Mouse (Mus musculus): Measurements from ENCODE around the gene Mrpl51. TPM values are rescaled to one million over a fixed set of nuclear protein-coding genes. Genes with fewer than 3 reads are reported as not detected.

The Mrpl51 gene
- polyA plus RNA-seq, 1 experiment from 2014 or later: 160 TPM

DNA sequence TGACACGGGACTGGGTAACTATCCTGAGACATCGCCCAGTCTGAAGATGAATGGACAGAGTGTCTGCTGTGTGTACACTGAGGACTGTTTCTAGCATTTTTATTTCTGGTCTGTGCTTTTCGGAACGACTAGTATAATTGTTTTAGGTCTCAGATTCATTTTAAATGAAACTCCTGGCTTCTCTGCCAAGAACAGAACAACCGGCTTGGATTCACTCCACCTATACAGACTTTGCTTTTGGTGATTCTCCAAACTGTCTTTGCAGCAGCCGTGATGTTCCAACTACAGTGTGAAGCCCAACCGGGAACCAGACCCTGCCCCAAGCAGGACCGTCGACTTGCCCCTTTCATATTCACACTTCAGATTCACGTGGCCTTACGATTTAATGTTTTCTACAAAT lies 26.3 kb downstream of the Mrpl51 start:
- Histone ChIP-seq H3K4me2 (no peak overlapping the region), H3K4me3 (replicated peaks) (no peak overlapping the region), H3K9me3 (replicated peaks) (no peaks in the 10 kb centered on the region), H3K27ac (replicated peaks) (no peak overlapping the region), H3K36me3 (replicated peaks) (peaks cover 10% of the 10 kb centered on the region; the same call in 1 of the 2 replicates), H3K9ac (no peak overlapping the region), H3K4me1 (replicated peaks) (peaks cover 24% of the 10 kb centered on the region), H3K27me3 (peaks cover 11% of the 10 kb centered on the region)
- WGBS (ENCODE audit: insufficient replicate concordance): 85% methylated on average over 11 of the region's 11 CpGs
- ATAC-seq (ENCODE audit: insufficient read depth): no peak

- no peak overlapping the region for H3K27ac ChIP-seq (replicated peaks)
- H3K27me3 ChIP-seq: peaks cover under 1% of the 10 kb centered on the region
- no peaks in the 10 kb centered on the region for H3K9me3 ChIP-seq (replicated peaks)
- peaks cover 24% of the 10 kb centered on the region for H3K4me1 ChIP-seq (replicated peaks)
- peaks cover 14% of the 10 kb centered on the region; the same call in 1 of the 2 replicates for H3K36me3 ChIP-seq (replicated peaks)
- H3K4me2 ChIP-seq: no peak overlapping the region
- ATAC-seq (ENCODE audit: insufficient read depth): no peak
- no peak overlapping the region for H3K4me3 ChIP-seq (replicated peaks)
- WGBS (ENCODE audit: insufficient replicate concordance): 68% methylated on average over 4 of the region's 4 CpGs
- H3K9ac ChIP-seq: no peak overlapping the region
Observed at GRCm38 (mm10) chr6:125218963-125219362, 27.4 kb downstream of the Mrpl51 start.

DNA sequence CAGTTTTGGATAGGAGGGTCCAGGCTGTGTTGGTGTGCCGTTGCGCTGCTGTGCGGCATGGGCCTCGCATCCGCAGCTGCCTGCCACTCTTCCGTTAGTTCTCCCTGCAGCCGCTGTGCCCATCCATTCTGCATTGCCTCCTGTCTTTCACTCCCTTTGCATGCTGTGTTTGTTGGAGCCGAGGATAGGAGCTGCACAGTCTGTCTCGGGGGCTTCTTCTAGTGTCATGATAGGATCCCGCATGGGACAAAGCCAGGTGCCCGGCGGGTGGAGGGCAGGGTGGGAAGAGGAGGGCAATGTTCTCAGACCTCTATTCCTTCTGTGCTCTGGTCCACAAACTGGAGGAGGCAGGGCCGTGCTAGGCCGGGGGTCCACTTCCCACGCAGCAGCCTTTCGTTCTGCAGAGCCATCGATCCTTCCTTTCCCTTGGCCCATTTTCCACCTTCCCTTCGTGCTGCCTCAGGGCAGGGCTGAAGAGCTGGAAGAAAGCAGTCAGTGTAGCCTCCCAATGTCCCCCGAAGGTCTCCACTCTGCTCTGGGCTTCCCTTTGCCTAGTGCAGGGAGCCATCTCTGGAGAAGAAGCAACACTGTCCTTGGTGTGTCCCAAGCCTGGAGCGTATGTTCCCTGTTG lies 29.6 kb downstream of the Mrpl51 start:
- 79% methylated on average over 20 of the region's 20 CpGs for WGBS (ENCODE audit: insufficient replicate concordance)
- Histone ChIP-seq H3K27ac (replicated peaks) (no peak overlapping the region), H3K4me1 (replicated peaks) (peaks cover 13% of the 10 kb centered on the region), H3K9me3 (replicated peaks) (no peaks in the 10 kb centered on the region), H3K4me3 (replicated peaks) (no peak overlapping the region), H3K4me2 (no peak overlapping the region), H3K27me3 (no peaks in the 10 kb centered on the region), H3K36me3 (replicated peaks) (peaks cover 30% of the 10 kb centered on the region), H3K9ac (no peak overlapping the region)
- ATAC-seq (ENCODE audit: insufficient read depth): no peak

- 48% methylated on average over 2 of the region's 2 CpGs for WGBS (ENCODE audit: insufficient replicate concordance)
- Histone ChIP-seq H3K4me3 (replicated peaks) (no peak overlapping the region), H3K27ac (replicated peaks) (no peak overlapping the region), H3K36me3 (replicated peaks) (peaks cover 35% of the 10 kb centered on the region), H3K27me3 (no peaks in the 10 kb centered on the region), H3K4me1 (replicated peaks) (peaks cover 4% of the 10 kb centered on the region), H3K9me3 (replicated peaks) (no peaks in the 10 kb centered on the region), H3K4me2 (no peak overlapping the region), H3K9ac (no peak overlapping the region)
- ATAC-seq (ENCODE audit: insufficient read depth): no peak
Observed at GRCm38 (mm10) chr6:125222146-125222545, 30.5 kb downstream of the Mrpl51 start.

GRCm38 (mm10) chr6:125222577-125222976 lies 31.0 kb downstream of the Mrpl51 start:
- Histone ChIP-seq H3K36me3 (replicated peaks) (peaks cover 38% of the 10 kb centered on the region), H3K4me2 (no peak overlapping the region), H3K27me3 (no peaks in the 10 kb centered on the region), H3K27ac (replicated peaks) (no peak overlapping the region), H3K4me3 (replicated peaks) (no peak overlapping the region), H3K9ac (no peak overlapping the region), H3K4me1 (replicated peaks) (peaks cover 4% of the 10 kb centered on the region; the same call in 1 of the 2 replicates), H3K9me3 (replicated peaks) (no peaks in the 10 kb centered on the region)
- no peak for ATAC-seq (ENCODE audit: insufficient read depth)
- WGBS (ENCODE audit: insufficient replicate concordance): 65% methylated on average over 3 of the region's 3 CpGs

- Histone ChIP-seq H3K36me3 (replicated peaks) (peaks cover 32% of the 10 kb centered on the region), H3K9me3 (replicated peaks) (no peaks in the 10 kb centered on the region), H3K27me3 (no peaks in the 10 kb centered on the region), H3K9ac (no peak overlapping the region), H3K4me3 (replicated peaks) (no peak overlapping the region), H3K4me1 (replicated peaks) (peaks cover 2% of the 10 kb centered on the region), H3K27ac (replicated peaks) (no peak overlapping the region), H3K4me2 (no peak overlapping the region)
- no peak for ATAC-seq (ENCODE audit: insufficient read depth)
- WGBS (ENCODE audit: insufficient replicate concordance): 72% methylated on average over 5 of the region's 5 CpGs
Observed at GRCm38 (mm10) chr6:125225518-125226115, 34.0 kb downstream of the Mrpl51 start.

DNA sequence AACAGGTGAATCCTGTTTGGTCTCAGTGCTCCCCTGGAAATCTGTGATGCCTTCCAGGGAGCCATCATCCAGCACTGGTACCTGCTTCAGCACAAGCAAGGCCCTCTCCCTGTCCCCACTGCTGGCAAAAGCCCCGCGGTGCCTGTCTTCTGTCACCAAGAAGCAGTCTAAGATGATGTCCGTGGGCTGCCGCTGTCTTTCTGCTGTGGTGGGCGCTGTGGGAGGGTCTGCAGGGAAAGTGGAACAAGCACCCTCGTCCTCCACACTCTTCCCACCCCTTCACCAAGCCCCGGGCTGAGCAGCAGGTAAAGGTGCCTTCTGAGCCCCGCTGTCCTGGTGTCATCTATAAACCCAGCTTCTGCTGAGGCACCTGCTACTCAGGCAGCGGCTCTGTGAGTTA lies 39.0 kb downstream of the Mrpl51 start:
- H3K9ac ChIP-seq: peak overlapping the region; percentile 62; the same call in 1 of the 2 replicates
- 0 out of 2 replicates have a peak, but pooled peaks cover 10% of the 10 kb centered on the region for H3K36me3 ChIP-seq (replicated peaks)
- H3K4me1 ChIP-seq (replicated peaks): peaks cover 35% of the 10 kb centered on the region
- H3K4me3 ChIP-seq (replicated peaks): peak overlapping the region; percentile 66
- H3K27ac ChIP-seq (replicated peaks): no peak overlapping the region; the same call in 1 of the 2 replicates
- H3K9me3 ChIP-seq (replicated peaks): no peaks in the 10 kb centered on the region
- ATAC-seq (ENCODE audit: insufficient read depth): no peak
- 66% methylated on average over 9 of the region's 9 CpGs for WGBS (ENCODE audit: insufficient replicate concordance)
- H3K4me2 ChIP-seq: peak overlapping the region; percentile 86
- H3K27me3 ChIP-seq: no peaks in the 10 kb centered on the region

DNA sequence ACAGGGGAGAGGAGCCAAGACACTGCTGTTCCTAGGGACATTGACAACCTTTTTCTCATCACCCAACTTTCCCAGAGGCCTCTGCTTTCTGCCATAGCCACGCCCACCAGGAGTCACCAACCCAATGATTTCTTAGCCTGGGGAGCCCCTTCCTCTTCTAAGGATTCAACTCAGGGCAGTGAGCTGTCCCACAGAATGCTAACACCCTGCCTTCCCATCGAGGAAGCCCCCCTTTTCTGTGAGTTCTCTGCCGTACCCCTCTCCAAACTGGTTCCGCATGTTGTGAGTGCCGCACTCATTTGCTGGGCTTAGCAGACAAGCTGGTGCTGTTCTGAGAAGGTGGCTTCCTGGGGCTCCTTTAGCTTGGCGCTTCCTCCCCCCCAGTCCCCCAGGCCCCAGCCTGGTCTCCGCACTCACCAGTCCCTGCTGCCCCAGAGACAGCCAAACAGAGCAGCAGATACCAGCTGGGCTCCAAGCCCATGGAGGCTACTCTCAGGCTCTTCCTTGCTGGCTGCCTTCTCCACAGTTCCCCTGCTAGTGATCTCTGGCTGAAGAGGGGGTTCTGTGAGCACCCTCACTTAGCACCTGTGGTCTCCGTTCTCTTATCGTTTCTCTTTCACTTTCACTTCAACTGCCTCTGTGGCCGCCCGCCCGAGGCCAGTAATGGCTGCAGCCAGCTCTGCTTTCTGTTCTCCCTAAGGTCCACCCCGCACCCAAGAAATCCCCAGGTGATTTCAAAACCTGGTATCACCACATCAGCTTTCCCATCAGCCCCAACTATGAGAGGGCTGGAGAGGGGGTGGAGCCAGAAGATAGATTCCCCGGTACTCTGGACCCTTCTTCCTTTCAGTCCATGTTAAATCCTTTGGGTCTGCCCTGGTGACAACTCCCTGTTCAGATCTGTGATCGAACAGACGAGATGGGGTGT lies 39.8 kb downstream of the Mrpl51 start, which contains the start of gene Tapbpl:
Tapbpl (minus strand) TSS at position 744 of the 928 bp plus-strand sequence.
- under 1% methylated on average over 16 of the region's 16 CpGs for WGBS (ENCODE audit: insufficient replicate concordance)

GRCm38 (mm10) chr6:125232045-125232437 lies 40.4 kb downstream of the Mrpl51 start:
- Histone ChIP-seq H3K9me3 (replicated peaks) (no peaks in the 10 kb centered on the region), H3K4me2 (peak overlapping the region; percentile 86), H3K4me1 (replicated peaks) (peaks cover 35% of the 10 kb centered on the region), H3K27ac (replicated peaks) (peak overlapping the region; percentile 84), H3K9ac (peak overlapping the region; percentile 62), H3K4me3 (replicated peaks) (peak overlapping the region; percentile 66), H3K36me3 (replicated peaks) (0 out of 2 replicates have a peak, but pooled peaks cover 4% of the 10 kb centered on the region), H3K27me3 (no peaks in the 10 kb centered on the region)
- ATAC-seq (ENCODE audit: insufficient read depth): no peak
- 20% methylated on average over 4 of the region's 4 CpGs for WGBS (ENCODE audit: insufficient replicate concordance)

More for the DNA sequence above, 39.8 kb downstream of the Mrpl51 start, which contains the start of gene Tapbpl:
- H3K4me3 ChIP-seq (replicated peaks): peak within 1 kb of the TSS; percentile 66
- peak; percentile 58 for ATAC-seq (ENCODE audit: insufficient read depth)
- 0 out of 2 replicates have a peak, but pooled peaks cover 6% of the 10 kb centered on the region for H3K36me3 ChIP-seq (replicated peaks)
- no peaks in the 10 kb centered on the region for H3K9me3 ChIP-seq (replicated peaks)
- peak within 1 kb of the TSS; percentile 86 for H3K4me2 ChIP-seq
- peak within 1 kb of the TSS; percentile 84 for H3K27ac ChIP-seq (replicated peaks)
- peaks cover 35% of the 10 kb centered on the region for H3K4me1 ChIP-seq (replicated peaks)
- peak within 1 kb of the TSS; percentile 62 for H3K9ac ChIP-seq
- no peaks in the 10 kb centered on the region for H3K27me3 ChIP-seq

- Histone ChIP-seq H3K4me1 (replicated peaks) (peaks cover 35% of the 10 kb centered on the region), H3K27ac (replicated peaks) (peak overlapping the region; percentile 84), H3K9me3 (replicated peaks) (no peaks in the 10 kb centered on the region), H3K27me3 (no peaks in the 10 kb centered on the region), H3K4me3 (replicated peaks) (peak overlapping the region; percentile 66), H3K36me3 (replicated peaks) (no peaks in the 10 kb centered on the region), H3K9ac (0 out of 2 replicates have a peak overlapping the region, but pooled peaks have one; percentile 62), H3K4me2 (peak overlapping the region; percentile 86)
- 29% methylated on average over 6 of the region's 6 CpGs for WGBS (ENCODE audit: insufficient replicate concordance)
- no peak for ATAC-seq (ENCODE audit: insufficient read depth)
Observed at GRCm38 (mm10) chr6:125232516-125232915, 40.9 kb downstream of the Mrpl51 start.

Measured in liver, embryonic 15.5 days (tissue).